8 mouse cellular contexts compared by ENCODE assay signal in the genomic region with DNA sequence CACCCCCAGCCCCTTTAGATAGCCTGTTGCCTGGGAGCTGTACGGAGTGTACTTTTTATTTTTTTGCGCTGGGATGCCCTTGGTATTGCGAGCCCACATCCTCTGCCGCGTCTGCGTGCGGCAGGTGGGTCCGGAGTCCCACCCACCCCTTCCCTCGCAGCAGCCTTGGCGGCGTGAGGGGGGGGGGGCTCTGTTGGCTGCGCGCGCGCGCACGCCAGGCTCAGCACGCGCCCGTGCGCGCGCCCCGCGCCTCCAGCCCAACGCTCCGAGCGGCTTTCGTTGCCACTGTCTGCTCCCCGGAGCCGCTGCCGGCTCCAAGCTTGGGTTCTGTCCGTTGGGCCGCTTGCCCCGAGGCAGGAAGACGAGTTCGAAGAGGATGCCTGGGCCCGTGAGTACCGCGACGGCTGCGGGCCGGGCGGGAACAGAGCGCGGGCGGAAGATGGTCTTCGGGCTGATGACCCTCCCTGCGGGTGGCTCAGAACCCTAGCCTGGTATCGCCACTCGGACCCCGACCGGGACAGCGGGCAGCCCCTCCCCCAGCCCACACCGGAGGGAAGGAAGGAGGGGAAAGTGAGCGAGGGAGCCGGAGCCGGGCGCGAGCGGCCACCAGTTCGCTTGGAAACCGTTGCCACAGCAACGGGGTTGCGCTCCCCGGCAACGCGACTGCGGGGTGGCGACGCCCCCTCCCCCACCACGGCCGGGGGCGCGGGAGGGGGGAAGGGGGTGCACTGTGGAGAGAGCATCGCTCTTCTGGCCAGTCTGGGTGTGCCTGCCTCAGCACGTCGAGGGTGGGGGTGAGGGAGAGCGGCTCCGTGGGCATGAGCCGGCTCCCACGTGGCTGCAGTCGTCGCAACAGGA. TPM values are rescaled to one million over a fixed set of nuclear protein-coding genes. Genes with fewer than 3 reads are reported as not detected.
DNase-seq lines count a peak whose midpoint lies in the region; ATAC-seq and TF ChIP-seq lines count a peak whose summit lies in the region.

Prr7 (plus strand) TSS at position 241 of the 858 bp plus-strand sequence.

- peak within 1 kb of the TSS; percentile 90 for H3K4me2 ChIP-seq in heart, embryonic 12.5 days
- H3K4me2 ChIP-seq in lung, postnatal 0 days (replicated peaks; ENCODE audit: low read depth, low read length): peak within 1 kb of the TSS; percentile 88

- peaks cover 52% of the 10 kb centered on the region for H3K27me3 ChIP-seq in heart, embryonic 12.5 days (replicated peaks)
- H3K27me3 ChIP-seq in lung, postnatal 0 days (replicated peaks; ENCODE audit: insufficient read depth, low read length): no peaks in the 10 kb centered on the region

- peak within 1 kb of the TSS; percentile 76 for H3K9ac ChIP-seq in heart, embryonic 12.5 days
- peak within 1 kb of the TSS; percentile 32 for H3K9ac ChIP-seq in lung, postnatal 0 days (replicated peaks; ENCODE audit: low read depth)

- ATAC-seq in heart, embryonic 12.5 days (ENCODE audit: insufficient number of reproducible peaks, low FRiP score): peak; percentile 58
- peak; percentile 46 for ATAC-seq in lung, postnatal 0 days

- H3K4me3 ChIP-seq in heart, embryonic 12.5 days: peak within 1 kb of the TSS; percentile 60
- peak within 1 kb of the TSS; percentile 49 for H3K4me3 ChIP-seq in lung, postnatal 0 days (ENCODE audit: low read depth, low read length)

- peak; percentile 55 to 63 for DNase-seq in spleen, adult 18-20 months
- no peak for DNase-seq in spleen, adult 12 weeks (ENCODE audit: low spot score)
- peak; percentile 43 to 60 for DNase-seq in cerebellum, postnatal 36 days
- DNase-seq in layer of hippocampus, adult 9-11 months: peak; percentile 80
- DNase-seq in lung, postnatal 0 days (ENCODE audit: low spot score): no peak
- DNase-seq in right cerebral cortex, postnatal 10 days (ENCODE audit: low spot score in 2 of 2): peak; percentile 88 to 91
- no peak for DNase-seq in urinary bladder, adult 18-20 months (ENCODE audit: low spot score in 2 of 2)

- WGBS in heart, embryonic 12.5 days: under 1% methylated on average over 73 of the region's 84 CpGs
- under 1% methylated on average over 59 of the region's 84 CpGs for WGBS in lung, postnatal 0 days

- TF ChIP-seq CTCF in lung, postnatal 0 days (IDR thresholded peaks at IDR 0.05): no peak

- no peak within 1 kb of the TSS for H3K27ac ChIP-seq in heart, embryonic 12.5 days (ENCODE audit: poor library complexity, severe bottlenecking)
- H3K27ac ChIP-seq in lung, postnatal 0 days (ENCODE audit: low read length): no peak within 1 kb of the TSS

- H3K4me1 ChIP-seq in heart, embryonic 12.5 days (replicated peaks): peaks cover 16% of the 10 kb centered on the region
- H3K4me1 ChIP-seq in lung, postnatal 0 days (ENCODE audit: insufficient read depth, low read depth, low read length): peaks cover 10% of the 10 kb centered on the region; the same call in 1 of the 2 replicates

- no peaks in the 10 kb centered on the region for H3K9me3 ChIP-seq in heart, embryonic 12.5 days (replicated peaks)
- no peaks in the 10 kb centered on the region for H3K9me3 ChIP-seq in lung, postnatal 0 days (ENCODE audit: low read length)

- no peak for TF ChIP-seq EP300 in lung, postnatal 0 days (IDR thresholded peaks at IDR 0.05)

- H3K36me3 ChIP-seq in heart, embryonic 12.5 days: peaks cover 30% of the 10 kb centered on the region
- peaks cover 8% of the 10 kb centered on the region; the same call in 1 of the 2 replicates for H3K36me3 ChIP-seq in lung, postnatal 0 days (ENCODE audit: insufficient read depth, low read length)

RNA-seq across cellular contexts. Expression of gene Prr7, which starts in this region (rescaled TPM):
- polyA plus RNA-seq in heart, embryonic 12.5 days (2016; fragmentation: Nextera tagmentation; extraction: Ambion mirVana): 0.41 TPM in 1 of 2 replicates, not detected in the other
- polyA plus RNA-seq in lung, postnatal 0 days (2015; fragmentation: Nextera tagmentation; extraction: Ambion mirVana): 0.17 and 0.45 TPM in 2 replicates

Comparison
In these comparisons a context has a peak if more than half of its experiments do, and no peak if none do; other contexts are left out.
1. DNase-seq: peak in spleen, adult 18-20 months (2 of 2), cerebellum, postnatal 36 days (2 of 2), layer of hippocampus, adult 9-11 months (single experiment) and right cerebral cortex, postnatal 10 days (2 of 2); none in spleen, adult 12 weeks (single experiment), lung, postnatal 0 days (single experiment) and urinary bladder, adult 18-20 months (0 of 2).
2. Peak in ATAC-seq, H3K4me3 ChIP-seq, H3K9ac ChIP-seq and H3K4me2 ChIP-seq in heart, embryonic 12.5 days; RNA of the gene not detected or under 1 TPM.
3. Peak in ATAC-seq, H3K4me3 ChIP-seq, H3K9ac ChIP-seq and H3K4me2 ChIP-seq in lung, postnatal 0 days; RNA of the gene not detected or under 1 TPM.